Mouse (Mus musculus): ENCODE measurements around the gene Trmt6. TPM values are rescaled to one million over a fixed set of nuclear protein-coding genes. Genes with fewer than 3 reads are reported as not detected.

Trmt6 gene
- polyA plus RNA-seq, 1 experiment, result 15.8 TPM

Other genes starting within 250 kb of the Trmt6 start
- 24.2 and 25.6 TPM in 2 replicates for gene Gpcpd1, start 228.3 kb downstream of the Trmt6 start, polyA plus RNA-seq (2012; rRNA removed)
- gene Shld1, start 129.1 kb downstream of the Trmt6 start, polyA plus RNA-seq (2012; rRNA removed), result 14.2 and 14.4 TPM in 2 replicates
- gene Chgb, start 34.8 kb downstream of the Trmt6 start, polyA plus RNA-seq (2012; rRNA removed), result 0.19 and 0.27 TPM in 2 replicates
- 2.7 and 2.8 TPM in 2 replicates for gene Mcm8, start 86 bp upstream of the Trmt6 start, polyA plus RNA-seq (2012; rRNA removed)
- 21.6 and 24.2 TPM in 2 replicates for gene Crls1, start 30.6 kb upstream of the Trmt6 start, polyA plus RNA-seq (2012; rRNA removed)
- gene Lrrn4, start 64.8 kb upstream of the Trmt6 start, polyA plus RNA-seq (2012; rRNA removed), result 3.0 and 4.8 TPM in 2 replicates
- 8.3 and 9.1 TPM in 2 replicates for gene Fermt1, start 129.9 kb upstream of the Trmt6 start, polyA plus RNA-seq (2012; rRNA removed)

All from urinary bladder, adult 2 months (tissue).